In genomic region chr13:116688714-116689113, GRCm38 (mm10) we compare ENCODE assay signal across 23 mouse cellular contexts.
DNase-seq lines count a peak whose midpoint lies in the region; ATAC-seq and TF ChIP-seq lines count a peak whose summit lies in the region.
"Had no signal": no experiment of that assay in that cellular context is flagged by ENCODE, and none has a peak within 500 bp of the region (broad histone marks: within the 10 kb centered on the region; RNA-seq: fewer than 3 reads in every experiment).

No protein-coding gene starts in this region.

- H3K9me3 ChIP-seq in intestine, embryonic 14.5 days (ENCODE audit: control insufficient read depth, low read length) = no peaks in the 10 kb centered on the region
- no peaks in the 10 kb centered on the region for H3K9me3 ChIP-seq in intestine, embryonic 15.5 days
- no peaks in the 10 kb centered on the region for H3K9me3 ChIP-seq in intestine, embryonic 16.5 days (ENCODE audit: control insufficient read depth, low read length)
- no peaks in the 10 kb centered on the region for H3K9me3 ChIP-seq in intestine, postnatal 0 days (ENCODE audit: control insufficient read depth)

- H3K36me3 ChIP-seq in intestine, embryonic 14.5 days (ENCODE audit: control insufficient read depth, insufficient read depth, low read length) = no peaks in the 10 kb centered on the region
- no peaks in the 10 kb centered on the region for H3K36me3 ChIP-seq in intestine, embryonic 15.5 days
- no peaks in the 10 kb centered on the region for H3K36me3 ChIP-seq in intestine, embryonic 16.5 days (ENCODE audit: control insufficient read depth, insufficient read depth, low read length)
- no peaks in the 10 kb centered on the region for H3K36me3 ChIP-seq in intestine, postnatal 0 days (ENCODE audit: control insufficient read depth, insufficient read depth)
- H3K36me3 ChIP-seq in heart, adult 2 months (ENCODE audit: control insufficient read depth, insufficient read depth, low read length) = no peaks in the 10 kb centered on the region
- H3K36me3 ChIP-seq: G1E had no signal

- H3K4me3 ChIP-seq in intestine, embryonic 14.5 days (ENCODE audit: low read depth, low read length) = no peak overlapping the region
- no peak overlapping the region for H3K4me3 ChIP-seq in intestine, embryonic 15.5 days (replicated peaks)
- H3K4me3 ChIP-seq in intestine, embryonic 16.5 days (ENCODE audit: low read length) = no peak overlapping the region
- H3K4me3 ChIP-seq in intestine, postnatal 0 days (ENCODE audit: low read depth, low read length) = no peak overlapping the region
- H3K4me3 ChIP-seq in heart, adult 2 months = no peak overlapping the region

- no peak overlapping the region for H3K9ac ChIP-seq in intestine, embryonic 14.5 days (ENCODE audit: low read length)
- no peak overlapping the region for H3K9ac ChIP-seq in intestine, embryonic 15.5 days
- H3K9ac ChIP-seq in intestine, embryonic 16.5 days (ENCODE audit: low read depth, low read length) = no peak overlapping the region
- no peak overlapping the region for H3K9ac ChIP-seq in intestine, postnatal 0 days (ENCODE audit: low read depth, low read length)
- no peak overlapping the region for H3K9ac ChIP-seq in heart, adult 2 months (ENCODE audit: low read depth, low read length)

- no peaks in the 10 kb centered on the region for H3K27me3 ChIP-seq in intestine, embryonic 14.5 days (replicated peaks; ENCODE audit: control insufficient read depth, insufficient read depth, low read length)
- H3K27me3 ChIP-seq in intestine, embryonic 15.5 days (replicated peaks) = no peaks in the 10 kb centered on the region
- H3K27me3 ChIP-seq in intestine, embryonic 16.5 days (replicated peaks; ENCODE audit: control insufficient read depth, insufficient read depth, low read length) = no peaks in the 10 kb centered on the region
- no peaks in the 10 kb centered on the region for H3K27me3 ChIP-seq in intestine, postnatal 0 days (replicated peaks; ENCODE audit: control insufficient read depth, insufficient read depth, low read length)
- no peaks in the 10 kb centered on the region for H3K27me3 ChIP-seq in heart, adult 2 months (ENCODE audit: control insufficient read depth, insufficient read depth, low read length)
- H3K27me3 ChIP-seq: CH12.LX had no signal

- TF ChIP-seq CTCF in intestine, postnatal 0 days (IDR thresholded peaks at IDR 0.05; ENCODE audit: low read depth) = no peak
- no peak for TF ChIP-seq CTCF in heart, adult 2 months (IDR thresholded peaks at IDR 0.05)

- ATAC-seq in intestine, embryonic 14.5 days (replicated peaks; ENCODE audit: low FRiP score, low TSS enrichment, low read depth) = 0 out of 2 replicates have a peak, but pooled peaks have one; percentile 47
- peak; percentile 92 for ATAC-seq in intestine, embryonic 15.5 days
- ATAC-seq in intestine, embryonic 16.5 days = peak; percentile 99
- peak; percentile 70 for ATAC-seq in intestine, postnatal 0 days
- ATAC-seq in cerebellum, adult (ENCODE audit: insufficient number of reproducible peaks, low FRiP score, low TSS enrichment) = no peak
- ATAC-seq: activated CD4-positive, CD25-positive, alpha-beta regulatory T cell, adult 4 months; CD4-positive, CD25-positive, alpha-beta regulatory T cell, adult 4 months; Patski had no signal

- H3K79me2 ChIP-seq in heart, adult 2 months (replicated peaks; ENCODE audit: control insufficient read depth, insufficient read depth, low read length) = no peaks in the 10 kb centered on the region

- intact Hi-C loops in heart, adult 2 months (cut with DNase I) = no loop called here

- TF ChIP-seq POLR2A in heart, adult 2 months (IDR thresholded peaks at IDR 0.05; ENCODE audit: insufficient read depth, low read depth, low read length) = no peak

- no peak for DNase-seq in intestine, embryonic 14.5 days (ENCODE audit: low spot score)
- no peak for DNase-seq in right cerebral cortex, adult 18-20 months
- DNase-seq in testis, postnatal 14 days (ENCODE audit: low spot score) = no peak
- DNase-seq in heart, adult 2 months = no peak
- DNase-seq: adrenal gland, adult 2 months; adrenal gland, adult 8-10 months; adrenal gland, postnatal 10 days; adrenal gland, postnatal 14 days; adrenal gland, postnatal 25 days; adrenal gland, postnatal 36 days; B cell, adult 2 months; cerebellum, adult 11 months; cerebellum, adult 11-12 months; cerebellum, adult 18-20 months had no signal

- H3K27ac ChIP-seq in intestine, embryonic 14.5 days (ENCODE audit: low read depth) = no peak overlapping the region
- H3K27ac ChIP-seq in intestine, embryonic 15.5 days = no peak overlapping the region
- no peak overlapping the region for H3K27ac ChIP-seq in intestine, embryonic 16.5 days (ENCODE audit: low read length)
- no peak overlapping the region for H3K27ac ChIP-seq in intestine, postnatal 0 days (ENCODE audit: low read depth, low read length)
- no peak overlapping the region for H3K27ac ChIP-seq in heart, adult 2 months

- H3K4me1 ChIP-seq in intestine, embryonic 14.5 days (replicated peaks; ENCODE audit: control insufficient read depth, insufficient read depth, low read length) = no peaks in the 10 kb centered on the region
- no peaks in the 10 kb centered on the region for H3K4me1 ChIP-seq in intestine, embryonic 15.5 days (replicated peaks)
- H3K4me1 ChIP-seq in intestine, embryonic 16.5 days (ENCODE audit: control insufficient read depth, insufficient read depth, low read length) = no peaks in the 10 kb centered on the region
- H3K4me1 ChIP-seq in intestine, postnatal 0 days (replicated peaks; ENCODE audit: control insufficient read depth, insufficient read depth, low read length) = no peaks in the 10 kb centered on the region
- no peaks in the 10 kb centered on the region for H3K4me1 ChIP-seq in heart, adult 2 months (ENCODE audit: control insufficient read depth, insufficient read depth, low read length)

- no peak overlapping the region for H3K4me2 ChIP-seq in intestine, embryonic 14.5 days (ENCODE audit: low read length)
- H3K4me2 ChIP-seq in intestine, embryonic 15.5 days (replicated peaks) = no peak overlapping the region
- H3K4me2 ChIP-seq in intestine, embryonic 16.5 days (ENCODE audit: low read depth, low read length) = no peak overlapping the region
- no peak overlapping the region for H3K4me2 ChIP-seq in intestine, postnatal 0 days (replicated peaks; ENCODE audit: low read depth)

- TF ChIP-seq EP300 in heart, adult 2 months (IDR thresholded peaks at IDR 0.05; ENCODE audit: insufficient read depth, low read depth, low read length) = no peak
